Comparison of ENCODE assay signal across 8 mouse cellular contexts in the genomic region with DNA sequence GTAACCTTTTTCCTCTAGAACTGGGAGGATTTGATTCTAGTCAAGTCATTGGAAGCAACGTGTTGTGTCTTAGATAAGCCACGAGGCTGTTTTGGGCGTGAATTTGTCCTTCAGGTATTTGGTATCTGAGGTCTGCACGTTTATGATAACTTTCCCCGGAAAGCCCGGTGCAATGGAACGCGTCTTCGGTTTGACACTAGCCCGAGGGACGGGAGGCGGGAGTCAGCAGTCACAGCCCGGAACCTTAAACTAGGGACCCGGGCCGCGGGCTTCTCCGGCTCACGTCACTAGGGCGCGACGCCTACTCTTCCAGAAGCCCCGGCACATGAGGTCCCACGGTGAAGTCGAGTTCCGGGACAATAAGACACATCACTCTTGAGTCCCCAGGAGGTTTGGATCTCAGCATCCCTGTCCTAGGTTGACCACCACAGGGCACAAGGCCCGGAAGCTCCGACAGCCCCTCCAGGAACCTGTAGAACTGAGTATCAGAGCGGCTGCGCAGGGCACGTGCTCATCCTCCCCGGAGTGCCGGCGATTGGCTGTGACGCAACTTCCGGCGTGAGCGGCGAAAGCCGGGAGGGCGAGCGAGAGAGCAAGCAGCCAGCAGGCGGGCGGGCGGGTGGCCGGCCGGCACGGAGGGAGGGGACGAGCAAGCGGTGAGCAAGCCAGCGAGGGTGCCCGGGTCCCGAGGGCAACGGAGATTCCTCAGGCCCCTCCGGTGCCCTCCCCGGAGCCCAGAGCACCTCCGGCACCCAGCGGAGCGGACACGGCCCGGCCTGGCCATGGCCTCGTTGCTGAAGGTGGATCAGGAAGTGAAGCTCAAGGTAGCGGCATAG. TPM values are rescaled to one million over a fixed set of nuclear protein-coding genes. Genes with fewer than 3 reads are reported as not detected.
A peak's percentile ranks its signal among the peaks of the same experiment; 100 is the strongest.
DNase-seq lines count a peak whose midpoint lies in the region; ATAC-seq and TF ChIP-seq lines count a peak whose summit lies in the region.

A gene (plus strand): TSS at position 549 of the 836 bp plus-strand sequence.

- ATAC-seq in CD4-positive, CD25-positive, alpha-beta regulatory T cell, adult 4 months, result peak; percentile 85
- ATAC-seq in heart, embryonic 15.5 days (replicated peaks; ENCODE audit: insufficient number of reproducible peaks, insufficient read depth, low FRiP score, low read depth), result peak; percentile 88
- ATAC-seq in liver, embryonic 14.5 days (ENCODE audit: insufficient read depth), result peak; percentile 90
- ATAC-seq in neural tube, embryonic 11.5 days (ENCODE audit: insufficient read depth, low FRiP score, low TSS enrichment), result peak; percentile 83
- peak; percentile 94 for ATAC-seq in stomach, postnatal 0 days (ENCODE audit: low FRiP score, low TSS enrichment)

- H3K9ac ChIP-seq in heart, embryonic 15.5 days, result peak within 1 kb of the TSS; percentile 92
- H3K9ac ChIP-seq in liver, embryonic 14.5 days (replicated peaks), result peak within 1 kb of the TSS; percentile 88
- peak within 1 kb of the TSS; percentile 80 for H3K9ac ChIP-seq in neural tube, embryonic 11.5 days (ENCODE audit: low read length)
- H3K9ac ChIP-seq in stomach, postnatal 0 days (ENCODE audit: low read length), result peak within 1 kb of the TSS; percentile 91

- peak within 1 kb of the TSS; percentile 96 for H3K4me2 ChIP-seq in heart, embryonic 15.5 days
- H3K4me2 ChIP-seq in liver, embryonic 14.5 days (ENCODE audit: low read depth), result peak within 1 kb of the TSS; percentile 97
- peak within 1 kb of the TSS; percentile 91 for H3K4me2 ChIP-seq in neural tube, embryonic 11.5 days (ENCODE audit: low read depth)
- H3K4me2 ChIP-seq in stomach, postnatal 0 days (replicated peaks; ENCODE audit: low read depth), result peak within 1 kb of the TSS; percentile 88

- H3K4me1 ChIP-seq in forebrain, embryonic 10.5 days, result peaks cover 20% of the 10 kb centered on the region
- peaks cover 17% of the 10 kb centered on the region for H3K4me1 ChIP-seq in heart, embryonic 15.5 days (replicated peaks)
- H3K4me1 ChIP-seq in liver, embryonic 14.5 days (replicated peaks; ENCODE audit: control insufficient read depth in 2 of 2, insufficient read depth in 2 of 2, low read length in 1 of 2), result peaks cover 23 to 27% of the 10 kb centered on the region in 2 experiments
- peaks cover 6% of the 10 kb centered on the region; the same call in 1 of the 2 replicates for H3K4me1 ChIP-seq in neural tube, embryonic 11.5 days (ENCODE audit: control insufficient read depth, insufficient read depth, low read length)
- H3K4me1 ChIP-seq in stomach, postnatal 0 days (replicated peaks; ENCODE audit: control insufficient read depth, insufficient read depth), result peaks cover 3% of the 10 kb centered on the region; the same call in 1 of the 2 replicates

- no peaks in the 10 kb centered on the region for H3K27me3 ChIP-seq in forebrain, embryonic 10.5 days (ENCODE audit: poor library complexity, severe bottlenecking)
- no peaks in the 10 kb centered on the region for H3K27me3 ChIP-seq in heart, embryonic 15.5 days
- no peaks in the 10 kb centered on the region for H3K27me3 ChIP-seq in liver, embryonic 14.5 days (ENCODE audit: control insufficient read depth, insufficient read depth, low read length)
- no peaks in the 10 kb centered on the region for H3K27me3 ChIP-seq in neural tube, embryonic 11.5 days (ENCODE audit: control insufficient read depth, insufficient read depth, low read length)
- no peaks in the 10 kb centered on the region for H3K27me3 ChIP-seq in stomach, postnatal 0 days (ENCODE audit: control insufficient read depth, insufficient read depth, low read length)

- peak within 1 kb of the TSS; percentile 94 for H3K27ac ChIP-seq in forebrain, embryonic 10.5 days
- H3K27ac ChIP-seq in heart, embryonic 15.5 days, result peak within 1 kb of the TSS; percentile 78
- peak within 1 kb of the TSS; percentile 99 for H3K27ac ChIP-seq in liver, embryonic 14.5 days
- peak within 1 kb of the TSS; percentile 24; the same call in 1 of the 2 replicates for H3K27ac ChIP-seq in neural tube, embryonic 11.5 days (ENCODE audit: low read depth, low read length)
- H3K27ac ChIP-seq in stomach, postnatal 0 days (replicated peaks), result peak within 1 kb of the TSS; percentile 78

- under 1% methylated on average over 62 of the region's 62 CpGs for WGBS in forebrain, embryonic 10.5 days
- WGBS in heart, embryonic 15.5 days, result under 1% methylated on average over 62 of the region's 62 CpGs
- WGBS in liver, embryonic 14.5 days (ENCODE audit: insufficient replicate concordance), result under 1% methylated on average over 62 of the region's 62 CpGs
- WGBS in neural tube, embryonic 11.5 days, result under 1% methylated on average over 56 of the region's 62 CpGs
- WGBS in stomach, postnatal 0 days, result under 1% methylated on average over 49 of the region's 62 CpGs

- H3K9me3 ChIP-seq in forebrain, embryonic 10.5 days, result no peaks in the 10 kb centered on the region
- H3K9me3 ChIP-seq in heart, embryonic 15.5 days (replicated peaks), result no peaks in the 10 kb centered on the region
- H3K9me3 ChIP-seq in liver, embryonic 14.5 days (ENCODE audit: control insufficient read depth, low read length), result no peaks in the 10 kb centered on the region
- H3K9me3 ChIP-seq in neural tube, embryonic 11.5 days (ENCODE audit: control insufficient read depth, low read length), result no peaks in the 10 kb centered on the region
- H3K9me3 ChIP-seq in stomach, postnatal 0 days (ENCODE audit: control insufficient read depth, low read length), result no peaks in the 10 kb centered on the region

- peak; percentile 22; the same call in 1 of the 2 replicates for TF ChIP-seq CTCF in liver, embryonic 14.5 days (IDR thresholded peaks at IDR 0.05; ENCODE audit: low read depth)
- TF ChIP-seq CTCF in stomach, postnatal 0 days (IDR thresholded peaks at IDR 0.05; ENCODE audit: low read depth), result peak; percentile 12; the same call in 1 of the 2 replicates

- DNase-seq in c-Kit-negative CD71-positive TER-119-positive erythroid progenitor cells, embryonic 14.5 days (ENCODE audit: low read depth, low spot score), result peak; percentile 94
- peak; percentile 95 for DNase-seq in forebrain, embryonic 10.5 days (ENCODE audit: extremely low spot score, low spot score)
- peak; percentile 94 to 96 for DNase-seq in kidney, postnatal 25 days
- peak; percentile 96 to 98 (median 98) for DNase-seq in liver, embryonic 14.5 days (ENCODE audit: low read depth in 3 of 3, low spot score in 3 of 3)
- peak; percentile 95 for DNase-seq in neural tube, embryonic 11.5 days (ENCODE audit: low spot score)
- peak; percentile 94 for DNase-seq in stomach, postnatal 0 days (ENCODE audit: low spot score)

- peaks cover 34% of the 10 kb centered on the region for H3K36me3 ChIP-seq in forebrain, embryonic 10.5 days (replicated peaks)
- H3K36me3 ChIP-seq in heart, embryonic 15.5 days, result peaks cover 31% of the 10 kb centered on the region
- H3K36me3 ChIP-seq in liver, embryonic 14.5 days (replicated peaks; ENCODE audit: control insufficient read depth, insufficient read depth, low read depth), result peaks cover 35% of the 10 kb centered on the region
- peaks cover 5% of the 10 kb centered on the region for H3K36me3 ChIP-seq in neural tube, embryonic 11.5 days (ENCODE audit: control insufficient read depth, insufficient read depth, low read length)
- H3K36me3 ChIP-seq in stomach, postnatal 0 days (ENCODE audit: control insufficient read depth, insufficient read depth, low read length), result peaks cover 17% of the 10 kb centered on the region

- TF ChIP-seq EP300 in liver, embryonic 14.5 days (IDR thresholded peaks at IDR 0.05; ENCODE audit: low read depth), result peak; percentile 99
- peak; percentile 15 for TF ChIP-seq EP300 in stomach, postnatal 0 days (optimal IDR thresholded peaks at IDR 0.05)

- peak within 1 kb of the TSS; percentile 99 for H3K4me3 ChIP-seq in forebrain, embryonic 10.5 days
- H3K4me3 ChIP-seq in heart, embryonic 15.5 days, result peak within 1 kb of the TSS; percentile 86
- H3K4me3 ChIP-seq in liver, embryonic 14.5 days (ENCODE audit: insufficient read depth in 1 of 2, low read depth in 2 of 2, low read length in 2 of 2), result peak within 1 kb of the TSS; percentile 78 to 80
- peak within 1 kb of the TSS; percentile 92 for H3K4me3 ChIP-seq in neural tube, embryonic 11.5 days (ENCODE audit: low read depth, low read length)
- peak within 1 kb of the TSS; percentile 95 for H3K4me3 ChIP-seq in stomach, postnatal 0 days (ENCODE audit: low read depth, low read length)

RNA-seq across cellular contexts. Expression of the gene that starts here (rescaled TPM):
- 10 to 100 TPM; 29.8 to 30.0 TPM for polyA plus RNA-seq in CD4-positive, CD25-positive, alpha-beta regulatory T cell, adult 4 months (2017; shearing (Covaris generic))
- 207 and 217 TPM in 2 replicates for polyA plus RNA-seq in forebrain, embryonic 10.5 days (2016; fragmentation: Nextera tagmentation; extraction: Ambion mirVana)
- polyA plus RNA-seq in heart, embryonic 15.5 days (2015; fragmentation: Nextera tagmentation; extraction: Ambion mirVana), result 89.2 and 109 TPM in 2 replicates
- polyA plus RNA-seq in liver, embryonic 14.5 days (2012; rRNA removed), result 117 and 123 TPM in 2 replicates
- polyA plus RNA-seq in liver, embryonic 14.5 days (2014; fragmentation: Nextera tagmentation; extraction: Ambion mirVana), result 135 and 152 TPM in 2 replicates
- polyA plus RNA-seq in neural tube, embryonic 11.5 days (2014; fragmentation: Nextera tagmentation; extraction: Ambion mirVana), result 154 and 157 TPM in 2 replicates
- 64.2 and 66.9 TPM in 2 replicates for polyA plus RNA-seq in stomach, postnatal 0 days (2015; fragmentation: Nextera tagmentation; extraction: Ambion mirVana)

Comparison
In these comparisons a context has a peak if more than half of its experiments do, and no peak if none do; other contexts are left out.
1. Peak in every context shown above with its lines: DNase-seq, ATAC-seq, H3K4me3 ChIP-seq and H3K27ac ChIP-seq.
2. H3K27ac ChIP-seq: peak in every context shown above with its lines; median percentile 99 in liver, embryonic 14.5 days; 94 in forebrain, embryonic 10.5 days; 78 in heart, embryonic 15.5 days; 78 in stomach, postnatal 0 days; 24 in neural tube, embryonic 11.5 days.